ENCODE assay signal across 16 mouse cellular contexts in genomic region chr9:99685061-99685521, GRCm38 (mm10). TPM values are rescaled to one million over a fixed set of nuclear protein-coding genes. Genes with fewer than 3 reads are reported as not detected.
DNase-seq lines count a peak whose midpoint lies in the region; ATAC-seq and TF ChIP-seq lines count a peak whose summit lies in the region.
"Had no signal": no experiment of that assay in that cellular context is flagged by ENCODE, and none has a peak within 500 bp of the region (broad histone marks: within the 10 kb centered on the region; RNA-seq: fewer than 3 reads in every experiment).

No protein-coding gene starts in this region.

- peak overlapping the region; percentile 20; the same call in 1 of the 2 replicates for H3K27ac ChIP-seq in hindbrain, postnatal 0 days
- no peak overlapping the region for H3K27ac ChIP-seq in hindbrain, embryonic 11.5 days (ENCODE audit: low read depth, low read length)
- no peak overlapping the region for H3K27ac ChIP-seq in kidney, embryonic 16.5 days (ENCODE audit: low read length)
- H3K27ac ChIP-seq: heart, embryonic 15.5 days; limb, embryonic 15.5 days; macrophage had no signal

- TF ChIP-seq CTCF in hindbrain, postnatal 0 days (IDR thresholded peaks at IDR 0.05; ENCODE audit: low read depth), result no peak

- peak; percentile 72 for DNase-seq in hindbrain, postnatal 0 days (ENCODE audit: low spot score)
- DNase-seq in hindbrain, embryonic 11.5 days (ENCODE audit: low spot score), result no peak
- DNase-seq in right cerebral cortex, postnatal 14 days, result peak; percentile 13
- no peak for DNase-seq in right cerebral cortex, postnatal 25 days
- peak; percentile 81 for DNase-seq in lung, postnatal 10 days
- no peak for DNase-seq in T-cell, adult 2 months (ENCODE audit: low spot score)
- DNase-seq: cerebellum, adult 18-20 months; kidney, postnatal 14 days had no signal

- 46% methylated on average over 5 of the region's 5 CpGs for WGBS in hindbrain, postnatal 0 days
- 78% methylated on average over 5 of the region's 5 CpGs for WGBS in hindbrain, embryonic 11.5 days
- WGBS in kidney, embryonic 16.5 days, result 72% methylated on average over 5 of the region's 5 CpGs

- peak; percentile 92 for ATAC-seq in hindbrain, postnatal 0 days
- ATAC-seq in hindbrain, embryonic 11.5 days (ENCODE audit: low FRiP score), result no peak
- ATAC-seq in kidney, embryonic 16.5 days (ENCODE audit: low FRiP score, low TSS enrichment), result no peak

- H3K4me1 ChIP-seq in hindbrain, postnatal 0 days (ENCODE audit: insufficient read depth, low read length), result peaks cover 9% of the 10 kb centered on the region; the same call in 1 of the 2 replicates
- H3K4me1 ChIP-seq in hindbrain, embryonic 11.5 days (replicated peaks; ENCODE audit: control insufficient read depth, insufficient read depth, low read length), result no peaks in the 10 kb centered on the region
- no peaks in the 10 kb centered on the region for H3K4me1 ChIP-seq in kidney, embryonic 16.5 days (ENCODE audit: insufficient read depth, low read length)
- H3K4me1 ChIP-seq: limb, embryonic 15.5 days had no signal

- H3K9ac ChIP-seq in hindbrain, postnatal 0 days (replicated peaks; ENCODE audit: low read length), result no peak overlapping the region
- H3K9ac ChIP-seq in hindbrain, embryonic 11.5 days (ENCODE audit: low read depth, low read length), result no peak overlapping the region
- no peak overlapping the region for H3K9ac ChIP-seq in kidney, embryonic 16.5 days (replicated peaks; ENCODE audit: low read length)
- H3K9ac ChIP-seq: heart, embryonic 15.5 days; limb, embryonic 15.5 days had no signal

- no peaks in the 10 kb centered on the region for H3K36me3 ChIP-seq in hindbrain, postnatal 0 days (ENCODE audit: insufficient read depth, low read length)
- H3K36me3 ChIP-seq in hindbrain, embryonic 11.5 days (ENCODE audit: control insufficient read depth, insufficient read depth, low read length), result no peaks in the 10 kb centered on the region
- H3K36me3 ChIP-seq in kidney, embryonic 16.5 days (ENCODE audit: insufficient read depth, low read length), result no peaks in the 10 kb centered on the region
- H3K36me3 ChIP-seq: heart, embryonic 15.5 days; limb, embryonic 15.5 days had no signal

- no peak overlapping the region for H3K4me3 ChIP-seq in hindbrain, postnatal 0 days (ENCODE audit: low read length)
- H3K4me3 ChIP-seq in hindbrain, embryonic 11.5 days (ENCODE audit: low read depth, low read length), result no peak overlapping the region
- no peak overlapping the region for H3K4me3 ChIP-seq in kidney, embryonic 16.5 days (ENCODE audit: low read length)
- H3K4me3 ChIP-seq: heart, embryonic 15.5 days; limb, embryonic 15.5 days had no signal

- 0 out of 2 replicates have a peak overlapping the region, but pooled peaks have one; percentile 5 for H3K4me2 ChIP-seq in hindbrain, postnatal 0 days (ENCODE audit: low read depth, low read length)
- no peak overlapping the region for H3K4me2 ChIP-seq in hindbrain, embryonic 11.5 days (replicated peaks; ENCODE audit: low read depth, low read length)
- no peak overlapping the region for H3K4me2 ChIP-seq in kidney, embryonic 16.5 days (replicated peaks; ENCODE audit: low read depth, low read length)
- H3K4me2 ChIP-seq: heart, embryonic 15.5 days; limb, embryonic 15.5 days had no signal

- no peaks in the 10 kb centered on the region for H3K27me3 ChIP-seq in hindbrain, postnatal 0 days (ENCODE audit: insufficient read depth, low read length)
- H3K27me3 ChIP-seq in hindbrain, embryonic 11.5 days (ENCODE audit: control insufficient read depth, insufficient read depth, low read length), result no peaks in the 10 kb centered on the region
- H3K27me3 ChIP-seq in kidney, embryonic 16.5 days (ENCODE audit: insufficient read depth, low read length), result no peaks in the 10 kb centered on the region
- H3K27me3 ChIP-seq: heart, embryonic 15.5 days; limb, embryonic 15.5 days had no signal

- H3K9me3 ChIP-seq in hindbrain, postnatal 0 days (ENCODE audit: low read length), result no peaks in the 10 kb centered on the region
- H3K9me3 ChIP-seq in hindbrain, embryonic 11.5 days (ENCODE audit: control insufficient read depth, low read length), result no peaks in the 10 kb centered on the region
- H3K9me3 ChIP-seq in kidney, embryonic 16.5 days (ENCODE audit: low read length), result no peaks in the 10 kb centered on the region
- H3K9me3 ChIP-seq: heart, embryonic 15.5 days; limb, embryonic 15.5 days had no signal

RNA-seq across cellular contexts. Expression of gene Cldn18, which starts 32.0 kb away (rescaled TPM):
- total RNA-seq in hindbrain, postnatal 0 days (2014; rRNA removed), result not detected in 2 replicates
- polyA plus RNA-seq in hindbrain, postnatal 0 days (2015; fragmentation: Nextera tagmentation; extraction: Ambion mirVana), result not detected in 2 replicates
- polyA plus RNA-seq in hindbrain, embryonic 11.5 days (2014; fragmentation: Nextera tagmentation; extraction: Ambion mirVana), result not detected in 2 replicates
- 6.1 TPM in 1 of 2 replicates, not detected in the other for polyA plus RNA-seq in kidney, embryonic 16.5 days (2015; fragmentation: Nextera tagmentation; extraction: Ambion mirVana)
- total RNA-seq: layer of hippocampus, postnatal 10 days; neutrophil, adult 5-6 weeks had no signal
- polyA plus RNA-seq: gonadal fat pad, adult 2 months; limb, embryonic 15.5 days; macrophage; thymus, postnatal 0 days had no signal

RNA-seq across cellular contexts. Expression of gene Dzip1l, which starts 55.8 kb away (rescaled TPM):
- 17.0 and 26.1 TPM in 2 replicates for total RNA-seq in hindbrain, postnatal 0 days (2014; rRNA removed)
- polyA plus RNA-seq in hindbrain, postnatal 0 days (2015; fragmentation: Nextera tagmentation; extraction: Ambion mirVana), result 8.1 and 8.5 TPM in 2 replicates
- polyA plus RNA-seq in hindbrain, embryonic 11.5 days (2014; fragmentation: Nextera tagmentation; extraction: Ambion mirVana), result 12.0 and 14.5 TPM in 2 replicates
- 27.4 and 27.6 TPM in 2 replicates for polyA plus RNA-seq in kidney, embryonic 16.5 days (2015; fragmentation: Nextera tagmentation; extraction: Ambion mirVana)
- total RNA-seq: neutrophil, adult 5-6 weeks had no signal
- polyA plus RNA-seq: macrophage had no signal

Comparison
In these comparisons a context has a peak if more than half of its experiments do, and no peak if none do; other contexts are left out.
1. DNase-seq: peak in hindbrain, postnatal 0 days (single experiment), right cerebral cortex, postnatal 14 days (single experiment) and lung, postnatal 10 days (single experiment); none in hindbrain, embryonic 11.5 days (single experiment), right cerebral cortex, postnatal 25 days (single experiment) and T-cell, adult 2 months (single experiment).